Mouse (Mus musculus) lung, embryonic 16.5 days (tissue): ENCODE data around the gene E330021D16Rik. TPM values are rescaled to one million over a fixed set of nuclear protein-coding genes. Genes with fewer than 3 reads are reported as not detected.

Source experiments
- ATAC-seq: fragments of 200-750 bp; cut with Nextera tagmentation; 2 replicates; pipeline ENCODE4 v1.8.0; 2017; ENCODE audit warnings: low read depth, mild to moderate bottlenecking, moderate library complexity
- H3K27ac ChIP-seq: fragments of 300-500 bp; sonication (generic); 2 replicates; pipeline ENCODE4 v1.5.1; 2014; ENCODE audit warnings: mild to moderate bottlenecking, control low read depth, low read length
- H3K27me3 ChIP-seq: fragments of 300-500 bp; sonication (generic); 2 replicates; pipeline ENCODE4 v1.6.1; 2014; ENCODE audit warnings: low read depth, low read length, mixed read lengths; ENCODE audit not compliant: control insufficient read depth, insufficient read depth
- H3K36me3 ChIP-seq: fragments of 300-500 bp; sonication (generic); 2 replicates; pipeline ENCODE4 v1.6.1; 2014; ENCODE audit warnings: low read length; ENCODE audit not compliant: control insufficient read depth, insufficient read depth
- H3K4me1 ChIP-seq: fragments of 300-500 bp; sonication (generic); replicated peaks from 2 replicates; pipeline ENCODE4 v1.6.1; 2014; ENCODE audit warnings: low read length, mixed read lengths; ENCODE audit not compliant: control insufficient read depth, insufficient read depth
- H3K4me2 ChIP-seq: fragments of 300-500 bp; sonication (generic); 2 replicates; pipeline ENCODE4 v1.6.1; 2014; ENCODE audit warnings: low read depth, low read length, control low read depth
- H3K4me3 ChIP-seq: fragments of 300-500 bp; sonication (generic); 2 replicates; pipeline ENCODE4 v1.5.1; 2014; ENCODE audit warnings: mild to moderate bottlenecking, low read length, control low read depth
- H3K9ac ChIP-seq: fragments of 300-500 bp; sonication (generic); 2 replicates; pipeline ENCODE4 v1.6.1; 2014; ENCODE audit warnings: low read length, control low read depth
- H3K9me3 ChIP-seq: fragments of 300-500 bp; sonication (generic); 2 replicates; pipeline ENCODE4 v1.6.1; 2016; ENCODE audit warnings: low read length; ENCODE audit not compliant: control insufficient read depth
- WGBS: fragments of 180-500 bp; shearing (Covaris S2); extraction: QIAGEN DNeasy Blood & Tissue Kit; methylation state at CpG from one replicate; pipeline ENCODE4 v1.1.7; 2014; 5-methylcytosine and 5-hydroxymethylcytosine counted together
- polyA plus RNA-seq: library from polyadenylated mRNA; unstranded; fragments of >200 nt; fragmentation: Nextera tagmentation; extraction: Ambion mirVana; gene quantifications from 2 replicates; pipeline ENCODE4 v1.2.1, GENCODE M21; 2015

Gene E330021D16Rik
- polyA plus RNA-seq: 0.10 and 0.38 TPM in 2 replicates

DNA sequence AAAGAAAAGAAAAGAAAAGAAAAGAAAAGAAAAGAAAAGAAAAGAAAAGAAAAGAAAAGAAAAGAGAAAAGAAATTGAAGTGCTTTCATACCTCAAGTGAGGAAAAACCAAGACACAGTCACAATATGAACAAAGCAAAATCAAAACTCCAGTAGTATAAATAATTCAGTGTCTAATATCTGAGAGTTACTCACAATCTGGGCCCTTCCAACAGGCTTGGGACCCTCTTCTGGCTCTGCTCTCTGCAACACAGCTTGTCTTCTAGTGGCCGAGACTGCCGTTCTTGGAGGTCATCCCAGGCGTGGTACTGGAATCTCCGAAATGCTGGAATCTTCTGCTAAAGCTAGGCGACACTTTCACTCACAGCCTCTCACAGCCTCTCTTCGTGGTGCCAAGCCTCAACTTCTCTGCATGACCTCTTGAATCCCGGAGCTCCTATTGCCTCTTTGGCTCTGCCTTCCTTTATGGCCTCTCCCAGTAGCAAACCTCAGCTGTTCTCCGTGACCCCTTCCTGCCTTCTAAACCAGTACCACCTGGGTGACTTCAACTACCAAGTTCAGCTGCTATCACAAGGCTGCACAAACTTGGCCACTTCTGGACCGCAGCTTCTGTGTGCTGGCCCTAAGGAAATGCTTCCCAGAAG, at the start of gene E330021D16Rik:
E330021D16Rik (minus strand) TSS at position 437 of the 643 bp plus-strand sequence.
- H3K36me3 ChIP-seq: no peaks in the 10 kb centered on the region
- H3K4me1 ChIP-seq: no peaks in the 10 kb centered on the region
- H3K4me2 ChIP-seq: no peak within 1 kb of the TSS
- no peak within 1 kb of the TSS for H3K9ac ChIP-seq
- no peak within 1 kb of the TSS for H3K4me3 ChIP-seq
- WGBS: 82% methylated on average over 9 of the region's 9 CpGs
- no peak for ATAC-seq
- H3K9me3 ChIP-seq: no peaks in the 10 kb centered on the region
- no peaks in the 10 kb centered on the region for H3K27me3 ChIP-seq
- H3K27ac ChIP-seq: no peak within 1 kb of the TSS

GRCm38 (mm10) chr6:136465021-136465420, 49.7 kb upstream of the E330021D16Rik start:
- no peak for ATAC-seq
- Histone ChIP-seq H3K4me2 (no peak overlapping the region), H3K4me1 (peaks cover 46% of the 10 kb centered on the region), H3K36me3 (no peaks in the 10 kb centered on the region), H3K4me3 (no peak overlapping the region), H3K27ac (no peak overlapping the region), H3K27me3 (no peaks in the 10 kb centered on the region), H3K9ac (no peak overlapping the region), H3K9me3 (no peaks in the 10 kb centered on the region)
- 67% methylated on average over 8 of the region's 8 CpGs for WGBS

DNA sequence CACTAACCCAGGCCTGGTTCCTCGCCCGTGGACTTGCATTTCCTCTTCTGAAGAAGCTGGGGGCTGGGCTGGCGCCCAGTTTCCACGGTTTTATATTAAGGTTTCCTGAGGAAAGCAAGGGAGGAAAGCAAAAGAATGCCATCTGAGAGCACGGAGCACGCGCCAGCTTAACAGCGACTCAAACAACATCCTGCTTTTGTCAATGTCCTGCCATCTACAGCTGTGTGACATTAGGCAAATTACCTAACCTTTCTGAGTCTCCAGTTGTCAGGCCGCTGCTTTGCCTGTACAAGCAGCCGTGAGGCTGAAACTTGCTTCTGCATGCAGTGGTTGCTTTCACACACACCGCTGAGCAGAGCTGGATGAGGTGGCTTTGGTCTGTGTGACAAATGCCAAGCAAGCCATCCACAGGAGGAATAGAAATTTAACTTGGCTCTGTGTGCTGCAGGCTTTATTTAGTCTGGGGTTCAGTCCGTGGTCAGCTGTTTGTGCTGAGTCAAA, 48.8 kb upstream of the E330021D16Rik start:
- H3K27me3 ChIP-seq: no peaks in the 10 kb centered on the region
- peak overlapping the region; percentile 58 for H3K27ac ChIP-seq
- WGBS: 42% methylated on average over 12 of the region's 12 CpGs

DNA sequence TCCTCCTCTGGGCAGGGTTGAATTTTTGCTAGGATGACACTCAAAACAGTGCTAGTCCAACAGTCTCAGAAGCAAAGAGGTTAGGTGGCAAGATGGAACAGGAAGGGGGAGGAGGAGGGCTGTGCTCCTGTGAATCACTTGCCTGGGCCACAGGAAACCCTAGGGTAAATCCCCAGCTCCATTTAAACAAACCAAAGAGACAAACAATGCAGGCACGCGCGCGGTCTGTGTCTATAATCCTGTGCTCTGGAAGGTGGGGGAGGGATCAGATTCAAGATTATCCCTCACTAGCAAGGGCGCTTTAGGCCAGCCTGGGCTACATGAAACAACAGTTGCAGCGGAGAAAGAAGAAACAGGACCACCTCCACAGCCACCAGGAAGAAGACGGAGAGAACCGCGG, 48.1 kb upstream of the E330021D16Rik start:
- peak overlapping the region; percentile 56 for H3K27ac ChIP-seq
- no peak overlapping the region for H3K4me2 ChIP-seq
- H3K9ac ChIP-seq: no peak overlapping the region
- no peaks in the 10 kb centered on the region for H3K36me3 ChIP-seq
- peaks cover 33% of the 10 kb centered on the region for H3K4me1 ChIP-seq
- 65% methylated on average over 9 of the region's 9 CpGs for WGBS
- H3K4me3 ChIP-seq: no peak overlapping the region
- no peak for ATAC-seq
- H3K9me3 ChIP-seq: no peaks in the 10 kb centered on the region
- no peaks in the 10 kb centered on the region for H3K27me3 ChIP-seq

More for the DNA sequence above, 48.8 kb upstream of the E330021D16Rik start:
- Histone ChIP-seq H3K4me1 (peaks cover 38% of the 10 kb centered on the region), H3K4me3 (no peak overlapping the region), H3K9ac (0 out of 2 replicates have a peak overlapping the region, but pooled peaks have one; percentile 17), H3K36me3 (no peaks in the 10 kb centered on the region), H3K4me2 (no peak overlapping the region), H3K9me3 (no peaks in the 10 kb centered on the region)
- ATAC-seq: no peak

DNA sequence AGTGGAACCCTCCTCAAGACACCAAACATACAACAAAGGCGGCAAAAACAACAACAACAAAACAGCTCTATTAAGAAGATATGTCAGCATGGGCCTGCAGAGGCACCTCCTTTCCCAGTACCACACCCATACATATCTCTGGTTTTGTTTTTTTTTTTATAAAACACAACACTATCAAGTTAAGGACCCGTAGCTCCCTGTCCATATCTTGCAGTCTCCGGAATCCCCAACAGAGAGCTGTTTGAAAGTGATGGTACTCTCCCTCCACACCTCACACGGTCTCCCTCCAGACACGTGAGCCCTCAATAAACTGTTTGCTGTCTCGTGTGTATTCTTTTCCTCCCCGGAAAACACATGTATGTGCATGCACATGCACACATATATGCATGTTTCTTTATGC, 43.8 kb upstream of the E330021D16Rik start:
- H3K27me3 ChIP-seq: no peaks in the 10 kb centered on the region

GRCm38 (mm10) chr6:136456302-136456701, 40.9 kb upstream of the E330021D16Rik start:
- Histone ChIP-seq H3K27me3 (no peaks in the 10 kb centered on the region), H3K9me3 (no peaks in the 10 kb centered on the region), H3K27ac (no peak overlapping the region), H3K4me2 (no peak overlapping the region), H3K36me3 (no peaks in the 10 kb centered on the region), H3K9ac (no peak overlapping the region), H3K4me1 (0 out of 2 replicates have a peak, but pooled peaks cover 4% of the 10 kb centered on the region), H3K4me3 (no peak overlapping the region)
- 75% methylated on average over 1 of the region's 1 CpGs for WGBS
- no peak for ATAC-seq

More for the DNA sequence above, 43.8 kb upstream of the E330021D16Rik start:
- no peak overlapping the region for H3K27ac ChIP-seq
- H3K36me3 ChIP-seq: no peaks in the 10 kb centered on the region
- peaks cover 8% of the 10 kb centered on the region; the same call in 1 of the 2 replicates for H3K4me1 ChIP-seq
- H3K9me3 ChIP-seq: no peaks in the 10 kb centered on the region
- no peak for ATAC-seq
- H3K4me2 ChIP-seq: no peak overlapping the region
- H3K4me3 ChIP-seq: no peak overlapping the region
- 67% methylated on average over 7 of the region's 7 CpGs for WGBS
- H3K9ac ChIP-seq: no peak overlapping the region

DNA sequence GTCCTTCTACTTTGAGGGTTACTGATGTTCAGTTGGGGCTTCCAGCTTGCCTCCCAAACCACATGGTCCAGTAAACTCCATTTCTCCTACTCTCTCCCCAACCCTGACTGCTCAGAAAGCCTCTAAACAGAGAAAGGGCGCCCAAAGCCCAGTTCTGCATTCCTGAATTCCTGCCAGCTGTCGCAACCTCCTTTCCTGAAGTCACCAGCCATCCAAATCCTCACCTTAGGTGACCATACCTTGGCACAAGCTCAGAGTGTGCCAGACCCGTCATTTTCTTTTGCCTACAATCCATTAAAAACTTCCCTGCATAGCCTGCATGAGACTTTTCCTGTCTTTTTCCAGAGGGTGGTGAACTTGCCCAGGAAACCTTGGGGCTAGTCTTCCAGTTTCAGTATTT, 40.3 kb upstream of the E330021D16Rik start:
- Histone ChIP-seq H3K4me1 (0 out of 2 replicates have a peak, but pooled peaks cover 4% of the 10 kb centered on the region), H3K27ac (no peak overlapping the region), H3K36me3 (no peaks in the 10 kb centered on the region), H3K4me2 (no peak overlapping the region), H3K4me3 (no peak overlapping the region), H3K27me3 (no peaks in the 10 kb centered on the region), H3K9me3 (no peaks in the 10 kb centered on the region), H3K9ac (no peak overlapping the region)
- ATAC-seq: 0 out of 2 replicates have a peak, but pooled peaks have one; percentile 23
- 47% methylated on average over 3 of the region's 3 CpGs for WGBS

- H3K9me3 ChIP-seq: no peaks in the 10 kb centered on the region
- no peak overlapping the region for H3K9ac ChIP-seq
- 85% methylated on average over 3 of the region's 3 CpGs for WGBS
- ATAC-seq: no peak
- no peak overlapping the region for H3K4me2 ChIP-seq
- no peaks in the 10 kb centered on the region for H3K36me3 ChIP-seq
- no peak overlapping the region for H3K27ac ChIP-seq
- H3K4me1 ChIP-seq: peaks cover 9% of the 10 kb centered on the region; the same call in 1 of the 2 replicates
- H3K27me3 ChIP-seq: no peaks in the 10 kb centered on the region
- no peak overlapping the region for H3K4me3 ChIP-seq
Observed at GRCm38 (mm10) chr6:136452623-136453022, 37.3 kb upstream of the E330021D16Rik start.

- no peaks in the 10 kb centered on the region for H3K36me3 ChIP-seq
- no peak overlapping the region for H3K4me2 ChIP-seq
- H3K27ac ChIP-seq: no peak overlapping the region
- peaks cover 9% of the 10 kb centered on the region; the same call in 1 of the 2 replicates for H3K4me1 ChIP-seq
- no peak overlapping the region for H3K4me3 ChIP-seq
- 87% methylated on average over 6 of the region's 6 CpGs for WGBS
- no peak for ATAC-seq
- H3K9me3 ChIP-seq: no peaks in the 10 kb centered on the region
- no peak overlapping the region for H3K9ac ChIP-seq
- no peaks in the 10 kb centered on the region for H3K27me3 ChIP-seq
Observed at GRCm38 (mm10) chr6:136450863-136451262, 35.5 kb upstream of the E330021D16Rik start.
